Mouse (Mus musculus): Measurements from ENCODE around the gene Zfp36. TPM values are rescaled to one million over a fixed set of nuclear protein-coding genes. Genes with fewer than 3 reads are reported as not detected.

Zfp36 gene
- polyA plus RNA-seq, 1 experiment from 2014 or later, result 4.7 TPM

DNA sequence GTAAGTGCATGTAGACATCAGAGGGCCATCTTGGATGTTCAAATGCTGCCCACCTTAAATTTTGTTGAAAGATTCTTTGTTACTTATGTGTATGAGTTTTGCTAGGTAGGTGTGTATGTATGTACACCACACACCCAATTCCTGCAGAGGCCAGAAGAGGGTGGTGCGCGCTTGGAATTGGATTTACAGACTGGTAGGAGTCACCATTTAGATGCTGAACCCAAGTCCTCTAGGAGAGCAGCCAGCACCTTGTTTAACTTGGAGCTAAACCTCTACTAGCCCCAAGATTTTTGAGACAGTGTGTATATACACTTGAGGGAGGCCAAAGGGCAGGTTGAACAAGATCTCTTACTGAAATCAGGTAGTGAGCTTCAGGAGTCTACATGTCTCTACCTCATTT is 26.8 kb downstream of the Zfp36 start:
- Histone ChIP-seq H3K9me3 (replicated peaks) (no peaks in the 10 kb centered on the region), H3K4me2 (peak overlapping the region; percentile 10; the same call in 1 of the 2 replicates), H3K4me3 (replicated peaks) (no peak overlapping the region), H3K4me1 (replicated peaks) (peaks cover 63% of the 10 kb centered on the region), H3K36me3 (peaks cover 39% of the 10 kb centered on the region), H3K27ac (peak overlapping the region; percentile 54), H3K27me3 (no peaks in the 10 kb centered on the region), H3K9ac (no peak overlapping the region)
- DNase-seq (no peak), ATAC-seq (ENCODE audit: low read depth) (no peak)
- 96% methylated on average over 2 of the region's 2 CpGs for WGBS (ENCODE audit: insufficient replicate concordance)

DNA sequence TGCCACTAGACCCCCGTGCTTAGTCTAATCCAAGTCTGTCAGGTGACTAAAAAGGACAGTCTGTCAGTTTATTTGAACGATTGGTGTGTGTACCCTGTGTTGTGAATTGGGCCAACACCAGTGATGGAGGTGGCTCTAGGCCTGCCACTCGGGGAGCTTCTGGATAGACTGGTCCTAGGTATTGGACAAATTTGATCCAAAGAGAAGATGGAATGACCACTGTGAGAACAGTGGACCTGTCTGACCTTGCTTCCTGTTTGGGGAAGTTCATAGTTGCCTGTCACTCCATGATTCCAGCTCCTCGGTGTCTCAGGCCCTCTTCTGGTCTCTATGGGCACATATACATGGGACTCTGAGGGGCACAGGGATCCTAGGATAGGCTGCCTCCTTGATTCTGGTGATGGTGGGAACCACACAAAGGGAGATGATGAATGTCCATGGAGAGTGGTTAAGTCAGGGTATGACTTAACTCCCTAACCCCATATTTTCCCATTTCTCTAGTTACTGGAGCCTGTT is 28.3 kb downstream of the Zfp36 start:
- Histone ChIP-seq H3K27ac (peak overlapping the region; percentile 87), H3K4me2 (peak overlapping the region; percentile 90), H3K36me3 (peaks cover 39% of the 10 kb centered on the region), H3K4me3 (replicated peaks) (peak overlapping the region; percentile 90), H3K4me1 (replicated peaks) (peaks cover 48% of the 10 kb centered on the region), H3K9ac (peak overlapping the region; percentile 98), H3K27me3 (no peaks in the 10 kb centered on the region), H3K9me3 (replicated peaks) (no peaks in the 10 kb centered on the region)
- DNase-seq (no peak), ATAC-seq (ENCODE audit: low read depth) (no peak)
- 10% methylated on average over 4 of the region's 4 CpGs for WGBS (ENCODE audit: insufficient replicate concordance)

DNA sequence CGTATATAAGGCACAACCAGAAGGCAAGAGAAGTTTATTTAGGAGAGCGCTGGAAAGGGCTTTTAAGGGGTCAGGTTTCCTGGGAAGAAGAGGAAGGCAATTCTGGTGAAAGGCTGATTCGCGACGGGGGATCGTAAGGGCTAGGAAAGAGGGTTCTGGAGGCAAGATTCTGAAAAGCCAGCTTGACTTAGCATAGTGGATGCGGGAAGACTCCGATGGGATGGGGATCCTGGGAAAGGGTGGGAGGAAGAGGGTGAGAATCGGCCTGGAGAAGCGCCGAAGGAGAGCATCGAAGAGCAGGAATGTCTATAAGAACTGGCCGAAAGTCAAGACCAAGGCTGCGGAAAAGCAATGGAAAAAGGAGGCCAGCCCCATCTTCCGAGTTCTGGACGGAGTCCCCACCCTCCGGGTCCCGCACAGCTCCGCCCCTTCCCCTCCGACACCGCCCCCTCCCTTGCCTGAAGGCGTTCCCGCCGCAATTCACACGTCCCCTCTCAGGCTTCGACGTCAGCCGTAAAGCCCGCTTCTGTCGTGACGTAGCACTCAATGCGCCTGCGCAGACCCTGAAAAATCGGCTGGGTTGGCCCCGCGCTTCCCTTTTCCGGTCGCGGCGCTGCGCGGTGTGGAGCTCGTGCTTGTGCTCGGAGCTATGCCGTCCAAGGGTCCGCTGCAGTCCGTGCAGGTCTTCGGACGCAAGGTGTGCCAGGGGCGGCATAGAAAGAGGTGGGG is 29.7 kb downstream of the Zfp36 start, which contains the start of gene Rps16:
Gene Rps16, plus strand, starts transcription at position 498 of the 729 bp plus-strand sequence.
- H3K27ac ChIP-seq, result peak within 1 kb of the TSS; percentile 87
- peaks cover 37% of the 10 kb centered on the region for H3K36me3 ChIP-seq
- no peaks in the 10 kb centered on the region for H3K27me3 ChIP-seq
- H3K4me2 ChIP-seq, result peak within 1 kb of the TSS; percentile 90
- WGBS (ENCODE audit: insufficient replicate concordance), result under 1% methylated on average over 49 of the region's 50 CpGs
- no peaks in the 10 kb centered on the region for H3K9me3 ChIP-seq (replicated peaks)
- H3K4me1 ChIP-seq (replicated peaks), result peaks cover 46% of the 10 kb centered on the region
- peak within 1 kb of the TSS; percentile 90 for H3K4me3 ChIP-seq (replicated peaks)
- peak within 1 kb of the TSS; percentile 98 for H3K9ac ChIP-seq
- peak; percentile 92 for ATAC-seq (ENCODE audit: low read depth)
- peak; percentile 97 for DNase-seq

DNA sequence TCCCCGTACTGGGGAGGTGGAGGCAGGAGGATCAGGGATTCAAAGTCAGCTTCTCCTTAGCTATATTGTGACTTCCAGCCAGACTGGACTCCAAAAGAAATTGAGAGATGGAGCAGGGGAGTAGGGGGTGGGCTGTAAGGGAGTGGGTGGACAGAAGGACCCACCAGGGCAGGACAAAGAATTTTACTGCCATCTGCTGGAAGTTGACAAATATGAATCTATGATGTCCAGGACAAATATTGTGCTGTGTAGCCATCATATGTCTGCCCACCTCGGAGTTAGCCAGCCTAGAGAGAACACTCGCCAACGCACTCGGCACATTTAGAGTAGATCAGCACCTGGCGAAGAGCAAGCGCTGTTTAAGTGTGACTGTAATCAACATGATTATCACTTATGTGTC is 31.5 kb downstream of the Zfp36 start:
- Histone ChIP-seq H3K4me3 (replicated peaks) (no peak overlapping the region), H3K36me3 (peaks cover 20% of the 10 kb centered on the region), H3K9ac (no peak overlapping the region), H3K4me1 (replicated peaks) (peaks cover 44% of the 10 kb centered on the region), H3K27me3 (no peaks in the 10 kb centered on the region), H3K9me3 (replicated peaks) (no peaks in the 10 kb centered on the region), H3K27ac (no peak overlapping the region), H3K4me2 (no peak overlapping the region)
- no peak for DNase-seq
- ATAC-seq (ENCODE audit: low read depth), result no peak
- WGBS (ENCODE audit: insufficient replicate concordance), result 75% methylated on average over 7 of the region's 7 CpGs

DNA sequence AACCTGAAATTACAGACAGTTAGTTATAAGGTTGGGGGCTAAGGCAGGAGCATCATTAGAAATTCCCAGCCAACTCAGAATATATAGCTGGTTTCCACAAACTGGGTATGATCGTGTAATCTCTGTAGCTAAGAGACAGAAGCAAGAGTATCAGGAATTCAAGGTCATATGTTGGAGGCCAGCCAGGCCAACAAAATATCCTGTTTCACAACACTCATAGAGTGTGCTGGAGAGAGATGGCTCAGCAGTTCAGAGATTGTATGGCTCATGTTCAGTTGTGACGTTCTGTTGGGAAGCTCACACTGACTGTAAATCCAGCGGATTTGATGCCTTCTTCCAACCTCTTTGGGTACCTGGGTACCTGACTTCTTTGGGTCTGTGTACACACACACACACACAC is 32.3 kb downstream of the Zfp36 start:
- Histone ChIP-seq H3K9me3 (replicated peaks) (no peaks in the 10 kb centered on the region), H3K4me1 (replicated peaks) (peaks cover 36% of the 10 kb centered on the region), H3K4me2 (no peak overlapping the region), H3K27ac (no peak overlapping the region), H3K9ac (no peak overlapping the region), H3K36me3 (peaks cover 12% of the 10 kb centered on the region), H3K4me3 (replicated peaks) (no peak overlapping the region), H3K27me3 (no peaks in the 10 kb centered on the region)
- ATAC-seq (ENCODE audit: low read depth), result no peak
- no peak for DNase-seq
- WGBS (ENCODE audit: insufficient replicate concordance), result 53% methylated on average over 3 of the region's 3 CpGs

DNA sequence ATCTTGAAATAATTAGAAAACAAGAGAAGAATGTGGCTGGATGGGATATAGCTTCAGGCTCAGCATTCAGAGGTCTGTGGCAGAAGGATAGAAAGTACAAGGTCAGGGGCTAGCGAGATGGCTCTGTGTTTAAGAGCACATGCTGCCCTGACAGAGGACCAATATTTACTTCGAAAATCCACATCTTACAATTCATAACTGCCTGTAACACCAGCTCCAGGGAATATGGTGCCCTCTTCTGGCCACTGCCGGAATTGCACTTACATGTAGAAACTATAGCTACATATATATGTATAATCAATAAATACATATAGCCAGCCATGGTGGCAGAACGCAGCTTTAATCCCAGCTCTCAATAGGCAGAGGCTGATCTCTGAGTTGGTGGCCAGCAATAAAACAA is 35.4 kb downstream of the Zfp36 start:
- DNase-seq, result peak; percentile 72
- ATAC-seq (ENCODE audit: low read depth), result peak; percentile 19; the same call in 1 of the 2 replicates
- Histone ChIP-seq H3K9me3 (replicated peaks) (no peaks in the 10 kb centered on the region), H3K9ac (peak overlapping the region; percentile 41; the same call in 1 of the 2 replicates), H3K27me3 (no peaks in the 10 kb centered on the region), H3K4me2 (no peak overlapping the region), H3K27ac (no peak overlapping the region), H3K4me3 (replicated peaks) (no peak overlapping the region), H3K4me1 (replicated peaks) (peaks cover 29% of the 10 kb centered on the region), H3K36me3 (no peaks in the 10 kb centered on the region)
- 2% methylated on average over 4 of the region's 4 CpGs for WGBS (ENCODE audit: insufficient replicate concordance)

DNA sequence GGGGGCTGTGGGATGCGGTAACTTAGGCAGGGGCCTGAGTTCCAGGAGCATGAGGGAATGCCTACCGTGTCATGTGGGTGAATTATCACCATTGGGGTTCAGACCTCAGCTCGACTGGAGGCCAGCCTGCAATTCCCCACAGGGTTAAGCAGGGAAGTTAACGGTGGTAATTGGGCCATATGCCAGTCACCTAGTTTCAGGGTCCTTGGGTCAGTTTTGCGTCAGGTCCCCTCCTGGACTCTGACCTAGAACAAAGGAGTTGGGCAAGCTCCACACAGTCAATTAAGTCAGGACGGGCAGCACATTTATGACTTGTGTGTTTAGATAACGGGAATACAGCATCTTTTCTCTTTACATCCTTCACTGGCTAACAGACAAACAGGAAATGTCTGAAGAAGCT is 38.7 kb downstream of the Zfp36 start:
- H3K9me3 ChIP-seq (replicated peaks), result no peaks in the 10 kb centered on the region
- 41% methylated on average over 7 of the region's 7 CpGs for WGBS (ENCODE audit: insufficient replicate concordance)
- H3K27ac ChIP-seq, result no peak overlapping the region
- H3K4me2 ChIP-seq, result no peak overlapping the region
- DNase-seq (no peak), ATAC-seq (ENCODE audit: low read depth) (no peak)
- H3K4me1 ChIP-seq (replicated peaks), result peaks cover 41% of the 10 kb centered on the region
- no peak overlapping the region for H3K9ac ChIP-seq
- no peak overlapping the region for H3K4me3 ChIP-seq (replicated peaks)
- H3K36me3 ChIP-seq, result no peaks in the 10 kb centered on the region
- H3K27me3 ChIP-seq, result no peaks in the 10 kb centered on the region

DNA sequence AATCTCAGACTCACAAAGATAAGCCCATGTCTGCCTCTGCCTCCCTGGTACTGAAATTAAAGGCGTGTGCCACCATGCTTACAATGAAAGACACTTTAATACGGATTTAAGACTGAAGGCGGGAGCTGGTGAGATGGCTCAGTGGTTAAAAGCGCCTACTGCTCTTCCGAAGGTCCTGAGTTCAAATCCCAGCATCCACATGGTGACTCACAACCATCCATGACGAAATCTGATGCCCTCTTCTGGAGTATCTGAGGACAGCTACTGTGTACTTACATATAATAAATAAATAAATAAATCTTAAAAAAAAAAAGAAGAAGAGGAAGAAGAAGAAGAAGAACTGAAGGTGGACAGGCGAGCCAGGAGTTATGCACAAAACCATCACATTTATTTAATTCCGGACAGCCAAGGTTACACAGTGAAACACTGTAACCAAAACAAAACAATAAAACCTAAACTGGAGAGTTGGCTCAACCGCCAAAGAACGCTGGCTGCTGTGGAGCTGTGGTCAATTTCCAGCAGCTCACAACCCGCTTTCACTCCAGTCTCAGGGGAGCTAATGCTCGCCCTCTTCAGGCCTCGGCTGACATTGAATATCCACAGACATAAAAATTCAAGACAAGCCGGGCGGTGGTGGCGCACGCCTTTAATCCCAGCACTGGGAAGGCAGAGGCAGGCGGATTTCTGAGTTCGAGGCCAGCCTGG is 40.7 kb downstream of the Zfp36 start:
- ATAC-seq (ENCODE audit: low read depth) (no peak), DNase-seq (peak; percentile 52)
- peaks cover 12% of the 10 kb centered on the region for H3K36me3 ChIP-seq
- H3K9ac ChIP-seq, result peak overlapping the region; percentile 67
- peak overlapping the region; percentile 89 for H3K4me2 ChIP-seq
- H3K9me3 ChIP-seq (replicated peaks), result no peaks in the 10 kb centered on the region
- WGBS (ENCODE audit: insufficient replicate concordance), result 39% methylated on average over 19 of the region's 19 CpGs
- no peaks in the 10 kb centered on the region for H3K27me3 ChIP-seq
- H3K27ac ChIP-seq, result peak overlapping the region; percentile 92
- peaks cover 51% of the 10 kb centered on the region for H3K4me1 ChIP-seq (replicated peaks)
- peak overlapping the region; percentile 95 for H3K4me3 ChIP-seq (replicated peaks)

DNA sequence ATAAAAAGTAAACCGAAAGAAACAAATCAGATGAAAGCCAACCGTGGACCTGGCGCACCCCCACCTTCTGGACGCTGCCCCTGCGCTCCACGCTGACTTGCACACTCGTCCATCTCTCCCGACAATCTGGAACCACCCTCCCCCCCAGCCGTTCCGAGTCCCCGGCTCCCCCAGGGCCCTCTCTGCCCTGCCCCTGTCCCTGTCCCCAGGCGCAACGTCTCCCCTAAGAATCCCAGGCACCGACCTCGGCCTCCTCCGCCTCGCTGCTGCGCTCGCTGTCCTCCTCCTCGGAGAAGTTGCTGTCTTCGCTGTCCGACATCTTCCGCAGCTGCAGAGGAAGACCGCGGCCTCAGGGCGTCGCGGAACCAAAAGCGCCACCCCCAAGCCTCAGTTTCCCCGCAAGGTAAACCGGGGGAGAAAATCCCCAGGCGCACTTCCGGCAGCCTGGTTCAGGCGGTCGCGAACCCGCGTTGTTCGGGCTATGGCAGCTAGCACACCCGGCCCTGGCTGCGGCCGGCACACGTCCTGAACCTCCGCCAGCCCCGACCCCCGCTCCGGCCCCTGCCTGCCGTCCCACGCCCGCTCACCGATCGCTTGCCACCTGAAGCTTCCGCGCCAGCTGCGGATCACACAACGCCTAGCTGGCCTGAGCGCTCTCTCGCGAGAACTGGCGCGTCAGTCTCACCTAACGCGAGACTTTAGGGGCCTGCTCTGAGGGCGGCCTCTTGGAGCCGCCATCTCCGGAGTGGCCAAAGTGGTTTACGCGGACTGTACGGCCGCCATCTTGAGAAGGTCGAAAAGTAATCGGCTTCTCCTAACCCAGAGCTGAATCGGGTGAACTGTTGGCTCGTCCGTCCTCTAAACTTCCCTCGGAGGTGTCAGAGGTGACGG is 41.7 kb downstream of the Zfp36 start, which contains the start of gene Supt5:
Gene Supt5, minus strand, starts transcription at position 639 of the 891 bp plus-strand sequence.
- peak within 1 kb of the TSS; percentile 89 for H3K4me2 ChIP-seq
- peak within 1 kb of the TSS; percentile 92 for H3K27ac ChIP-seq
- WGBS (ENCODE audit: insufficient replicate concordance), result under 1% methylated on average over 77 of the region's 77 CpGs
- H3K9ac ChIP-seq, result peak within 1 kb of the TSS; percentile 95
- H3K4me1 ChIP-seq (replicated peaks), result peaks cover 53% of the 10 kb centered on the region
- ATAC-seq (ENCODE audit: low read depth) (peak; percentile 95), DNase-seq (peak; percentile 96)
- H3K9me3 ChIP-seq (replicated peaks), result no peaks in the 10 kb centered on the region
- peaks cover 17% of the 10 kb centered on the region for H3K36me3 ChIP-seq
- H3K4me3 ChIP-seq (replicated peaks), result peak within 1 kb of the TSS; percentile 95
- H3K27me3 ChIP-seq, result no peaks in the 10 kb centered on the region

DNA sequence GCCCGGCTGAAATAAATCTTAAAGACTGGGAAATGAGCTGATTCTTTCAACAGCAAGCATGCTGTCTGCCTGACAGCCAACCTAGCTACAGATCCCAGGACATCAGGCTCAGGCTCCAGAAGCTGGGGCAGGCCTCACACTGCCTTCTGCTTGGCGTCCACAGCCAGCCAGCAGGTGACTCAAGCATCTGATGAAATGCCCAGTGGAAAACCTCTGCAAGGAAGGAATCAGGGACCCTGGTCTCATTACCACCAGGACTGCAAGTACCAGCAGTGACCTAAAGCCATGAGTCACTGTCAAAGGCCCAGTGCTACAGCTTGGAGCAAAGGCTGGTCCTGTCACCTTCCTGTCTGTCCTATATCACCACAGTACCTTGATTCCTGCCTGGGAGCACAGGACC is 44.6 kb downstream of the Zfp36 start:
- H3K36me3 ChIP-seq, result peaks cover 41% of the 10 kb centered on the region
- H3K4me2 ChIP-seq, result no peak overlapping the region
- H3K9me3 ChIP-seq (replicated peaks), result no peaks in the 10 kb centered on the region
- H3K4me1 ChIP-seq (replicated peaks), result peaks cover 41% of the 10 kb centered on the region
- H3K27me3 ChIP-seq, result no peaks in the 10 kb centered on the region
- H3K4me3 ChIP-seq (replicated peaks), result no peak overlapping the region
- WGBS (ENCODE audit: insufficient replicate concordance), result 87% methylated on average over 2 of the region's 2 CpGs
- ATAC-seq (ENCODE audit: low read depth), result no peak
- H3K27ac ChIP-seq, result no peak overlapping the region
- H3K9ac ChIP-seq, result no peak overlapping the region
- no peak for DNase-seq

DNA sequence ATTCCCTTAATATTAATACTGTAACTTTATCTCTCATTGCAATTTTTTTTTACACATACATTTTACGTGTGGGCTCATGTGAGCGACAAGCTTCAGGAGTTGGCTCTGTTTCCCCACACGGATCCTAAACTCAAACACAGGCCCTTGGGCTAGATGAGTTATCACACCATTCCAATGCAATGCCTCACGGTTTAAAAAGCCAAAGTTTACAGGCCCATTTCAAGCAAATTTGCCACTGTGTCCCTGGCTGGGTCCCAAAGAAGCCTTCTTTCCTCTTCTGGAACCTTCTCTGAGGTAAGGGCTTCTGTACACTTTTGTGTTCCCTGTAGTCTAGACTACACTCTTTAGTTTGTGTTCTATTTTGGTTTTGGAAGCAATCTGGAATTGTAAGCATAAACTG is 45.5 kb downstream of the Zfp36 start:
- Histone ChIP-seq H3K36me3 (peaks cover 50% of the 10 kb centered on the region), H3K27ac (no peak overlapping the region), H3K9ac (no peak overlapping the region), H3K27me3 (no peaks in the 10 kb centered on the region), H3K4me1 (replicated peaks) (peaks cover 36% of the 10 kb centered on the region), H3K9me3 (replicated peaks) (no peaks in the 10 kb centered on the region), H3K4me2 (no peak overlapping the region), H3K4me3 (replicated peaks) (no peak overlapping the region)
- DNase-seq, result no peak
- 82% methylated on average over 4 of the region's 4 CpGs for WGBS (ENCODE audit: insufficient replicate concordance)
- no peak for ATAC-seq (ENCODE audit: low read depth)
